ENCODE assay signal across 8 mouse cellular contexts in the genomic region with DNA sequence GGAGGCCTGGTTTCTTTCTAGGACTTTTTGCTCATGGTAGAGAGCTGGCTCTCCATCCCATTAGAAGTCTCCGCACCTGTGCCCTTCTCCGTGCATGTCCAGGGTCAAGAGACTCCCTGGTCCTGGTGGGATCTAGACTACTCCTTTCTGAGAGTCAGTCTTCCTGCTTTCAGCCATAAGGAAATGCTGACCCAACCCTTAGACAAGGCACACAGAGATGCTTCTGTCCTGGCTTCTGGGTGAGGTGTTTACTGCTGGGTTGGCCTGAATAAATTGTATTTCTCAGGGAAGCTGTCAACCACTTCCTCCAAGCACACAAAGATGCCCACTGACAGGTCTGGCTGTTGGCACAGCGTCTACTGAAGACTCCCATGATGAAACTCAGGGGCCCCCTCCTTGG. TPM values are rescaled to one million over a fixed set of nuclear protein-coding genes. Genes with fewer than 3 reads are reported as not detected.
DNase-seq lines count a peak whose midpoint lies in the region; ATAC-seq lines count a peak whose summit lies in the region.

Gene St6galnac6 (plus strand): TSS at position 301 of the 400 bp plus-strand sequence.

- H3K4me3 ChIP-seq in midbrain, embryonic 12.5 days: no peak within 1 kb of the TSS
- no peak within 1 kb of the TSS for H3K4me3 ChIP-seq in midbrain, embryonic 14.5 days (replicated peaks; ENCODE audit: low read depth, low read length)
- no peak within 1 kb of the TSS for H3K4me3 ChIP-seq in embryonic facial prominence, embryonic 13.5 days
- H3K4me3 ChIP-seq in liver, embryonic 11.5 days (ENCODE audit: low read depth, low read length): no peak within 1 kb of the TSS

- peaks cover 5% of the 10 kb centered on the region; the same call in 1 of the 2 replicates for H3K36me3 ChIP-seq in midbrain, embryonic 12.5 days
- H3K36me3 ChIP-seq in midbrain, embryonic 14.5 days (ENCODE audit: control insufficient read depth, insufficient read depth, low read length): no peaks in the 10 kb centered on the region
- H3K36me3 ChIP-seq in embryonic facial prominence, embryonic 13.5 days: peaks cover 34% of the 10 kb centered on the region
- H3K36me3 ChIP-seq in liver, embryonic 11.5 days (ENCODE audit: control insufficient read depth, insufficient read depth, low read length): peaks cover 11% of the 10 kb centered on the region

- no peak within 1 kb of the TSS for H3K9ac ChIP-seq in midbrain, embryonic 12.5 days (replicated peaks)
- H3K9ac ChIP-seq in midbrain, embryonic 14.5 days (replicated peaks; ENCODE audit: low read length): no peak within 1 kb of the TSS
- no peak within 1 kb of the TSS for H3K9ac ChIP-seq in embryonic facial prominence, embryonic 13.5 days
- no peak within 1 kb of the TSS for H3K9ac ChIP-seq in liver, embryonic 11.5 days (ENCODE audit: low read depth, low read length)

- no peaks in the 10 kb centered on the region for H3K9me3 ChIP-seq in midbrain, embryonic 12.5 days
- no peaks in the 10 kb centered on the region for H3K9me3 ChIP-seq in midbrain, embryonic 14.5 days (ENCODE audit: control insufficient read depth, low read length)
- H3K9me3 ChIP-seq in embryonic facial prominence, embryonic 13.5 days: no peaks in the 10 kb centered on the region
- H3K9me3 ChIP-seq in liver, embryonic 11.5 days (ENCODE audit: control insufficient read depth, low read length): no peaks in the 10 kb centered on the region

- 86% methylated on average over 3 of the region's 3 CpGs for WGBS in midbrain, embryonic 12.5 days
- 88% methylated on average over 3 of the region's 3 CpGs for WGBS in midbrain, embryonic 14.5 days
- 99% methylated on average over 3 of the region's 3 CpGs for WGBS in embryonic facial prominence, embryonic 13.5 days
- 78% methylated on average over 3 of the region's 3 CpGs for WGBS in liver, embryonic 11.5 days

- H3K4me2 ChIP-seq in midbrain, embryonic 12.5 days (replicated peaks): no peak within 1 kb of the TSS
- H3K4me2 ChIP-seq in midbrain, embryonic 14.5 days (ENCODE audit: low read length): no peak within 1 kb of the TSS
- no peak within 1 kb of the TSS for H3K4me2 ChIP-seq in embryonic facial prominence, embryonic 13.5 days
- no peak within 1 kb of the TSS for H3K4me2 ChIP-seq in liver, embryonic 11.5 days

- H3K4me1 ChIP-seq in midbrain, embryonic 12.5 days: peaks cover 4% of the 10 kb centered on the region
- H3K4me1 ChIP-seq in midbrain, embryonic 14.5 days (ENCODE audit: control insufficient read depth, insufficient read depth, low read length): 0 out of 2 replicates have a peak, but pooled peaks cover 3% of the 10 kb centered on the region
- peaks cover 19% of the 10 kb centered on the region for H3K4me1 ChIP-seq in embryonic facial prominence, embryonic 13.5 days
- peaks cover 18% of the 10 kb centered on the region for H3K4me1 ChIP-seq in liver, embryonic 11.5 days (replicated peaks; ENCODE audit: control insufficient read depth, insufficient read depth, low read length)

- no peak for DNase-seq in midbrain, embryonic 14.5 days
- DNase-seq in heart, postnatal 10 days: no peak
- DNase-seq in liver, embryonic 11.5 days (ENCODE audit: low spot score): no peak
- no peak for DNase-seq in thymus, adult 18-20 months
- DNase-seq in urinary bladder, postnatal 14 days (ENCODE audit: low spot score): no peak
- DNase-seq in spleen, postnatal 14 days (ENCODE audit: low spot score in 2 of 2): no peak

- intact Hi-C loops in heart, postnatal 10 days (cut with DNase I): no loop called here

- H3K27ac ChIP-seq in midbrain, embryonic 12.5 days (replicated peaks): no peak within 1 kb of the TSS
- H3K27ac ChIP-seq in midbrain, embryonic 14.5 days (replicated peaks; ENCODE audit: low read depth, low read length): no peak within 1 kb of the TSS
- H3K27ac ChIP-seq in embryonic facial prominence, embryonic 13.5 days: no peak within 1 kb of the TSS
- no peak within 1 kb of the TSS for H3K27ac ChIP-seq in liver, embryonic 11.5 days (ENCODE audit: low read depth, low read length)

- ATAC-seq in midbrain, embryonic 12.5 days (ENCODE audit: low FRiP score, low read depth): no peak
- ATAC-seq in midbrain, embryonic 14.5 days (ENCODE audit: low FRiP score, low TSS enrichment): no peak
- ATAC-seq in embryonic facial prominence, embryonic 13.5 days (ENCODE audit: insufficient number of reproducible peaks, insufficient read depth, low FRiP score, low TSS enrichment, low read depth): no peak
- no peak for ATAC-seq in liver, embryonic 11.5 days (replicated peaks; ENCODE audit: low FRiP score)

- no peaks in the 10 kb centered on the region for H3K27me3 ChIP-seq in midbrain, embryonic 12.5 days
- H3K27me3 ChIP-seq in midbrain, embryonic 14.5 days (ENCODE audit: control insufficient read depth, insufficient read depth, low read length): no peaks in the 10 kb centered on the region
- H3K27me3 ChIP-seq in embryonic facial prominence, embryonic 13.5 days: no peaks in the 10 kb centered on the region
- no peaks in the 10 kb centered on the region for H3K27me3 ChIP-seq in liver, embryonic 11.5 days (replicated peaks; ENCODE audit: control insufficient read depth, insufficient read depth, low read length)

RNA-seq across cellular contexts. Expression of gene St6galnac6, which starts in this region (rescaled TPM):
- polyA plus RNA-seq in midbrain, embryonic 12.5 days (2016; fragmentation: Nextera tagmentation; extraction: Ambion mirVana): 10.6 and 11.2 TPM in 2 replicates
- polyA plus RNA-seq in midbrain, embryonic 14.5 days (2014; fragmentation: Nextera tagmentation; extraction: Ambion mirVana): 7.6 and 10.2 TPM in 2 replicates
- polyA plus RNA-seq in embryonic facial prominence, embryonic 13.5 days (2015; fragmentation: Nextera tagmentation; extraction: Ambion mirVana): 29.9 and 35.1 TPM in 2 replicates
- 100 to 1,000 TPM in 1 of 2 experiments, 10 to 100 TPM in 1; 87.9 to 103 TPM for total RNA-seq in heart, postnatal 10 days (2021)
- polyA plus RNA-seq in liver, embryonic 11.5 days (2014; fragmentation: Nextera tagmentation; extraction: Ambion mirVana): 9.6 and 10.6 TPM in 2 replicates
